ENCODE assay signal across 17 mouse cellular contexts in the genomic region with DNA sequence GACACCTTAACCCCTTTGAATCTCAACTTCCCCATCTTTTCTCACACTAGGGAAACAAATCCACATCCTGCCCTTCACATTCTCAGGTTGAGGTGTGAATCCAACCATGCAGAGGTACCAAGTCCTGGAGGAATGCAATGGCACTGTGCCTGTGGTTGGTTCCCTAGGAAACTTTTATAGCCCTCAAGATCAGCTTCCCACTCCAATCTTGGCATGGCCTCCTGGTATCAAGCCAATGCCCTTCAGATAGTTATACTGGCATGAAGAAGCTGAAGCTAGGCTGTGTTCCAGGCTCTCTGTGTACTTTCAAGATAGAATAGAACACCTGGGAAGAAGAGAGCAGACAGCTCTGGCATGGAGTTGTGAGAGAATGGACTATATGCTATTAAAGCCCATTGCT. TPM values are rescaled to one million over a fixed set of nuclear protein-coding genes. Genes with fewer than 3 reads are reported as not detected.
DNase-seq lines count a peak whose midpoint lies in the region; ATAC-seq and TF ChIP-seq lines count a peak whose summit lies in the region.
"Had no signal": no experiment of that assay in that cellular context is flagged by ENCODE, and none has a peak within 500 bp of the region (broad histone marks: within the 10 kb centered on the region; RNA-seq: fewer than 3 reads in every experiment).

No protein-coding gene starts in this region.

- no peak overlapping the region for H3K4me3 ChIP-seq in kidney, embryonic 16.5 days (ENCODE audit: low read length)
- no peak overlapping the region for H3K4me3 ChIP-seq in lung, embryonic 16.5 days (ENCODE audit: low read length)
- H3K4me3 ChIP-seq in layer of hippocampus, adult 2 months, result no peak overlapping the region
- H3K4me3 ChIP-seq: forebrain, embryonic 15.5 days had no signal

- H3K36me3 ChIP-seq in kidney, embryonic 16.5 days (ENCODE audit: insufficient read depth, low read length), result no peaks in the 10 kb centered on the region
- H3K36me3 ChIP-seq in lung, embryonic 16.5 days (ENCODE audit: control insufficient read depth, insufficient read depth, low read length), result no peaks in the 10 kb centered on the region
- H3K36me3 ChIP-seq: forebrain, embryonic 15.5 days had no signal

- intact Hi-C loops in heart, postnatal 10 days (cut with DNase I), result loop anchor here (5.0 to 10.0 kb wide), 2 partner anchors 62 to 171 kb away; no protein-coding TSS in a partner anchor

- no peak for ATAC-seq in kidney, embryonic 16.5 days (ENCODE audit: low FRiP score, low TSS enrichment)
- ATAC-seq in lung, embryonic 16.5 days (ENCODE audit: low read depth), result peak; percentile 45; the same call in 1 of the 2 replicates
- ATAC-seq: forebrain, embryonic 15.5 days had no signal

- no peak overlapping the region for H3K27ac ChIP-seq in kidney, embryonic 16.5 days (ENCODE audit: low read length)
- H3K27ac ChIP-seq in lung, embryonic 16.5 days (ENCODE audit: low read length), result no peak overlapping the region
- no peak overlapping the region for H3K27ac ChIP-seq in layer of hippocampus, adult 2 months
- H3K27ac ChIP-seq: forebrain, embryonic 15.5 days; hindbrain, embryonic 14.5 days had no signal

- DNase-seq in adrenal gland, postnatal 14 days, result peak; percentile 38
- DNase-seq in adrenal gland, postnatal 25 days, result no peak
- peak; percentile 89 to 91 for DNase-seq in kidney, adult 8-10 months
- peak; percentile 68 to 76 for DNase-seq in heart, postnatal 10 days
- DNase-seq in layer of hippocampus, adult 2 months (ENCODE audit: low spot score in 2 of 2), result no peak
- DNase-seq in embryo, embryonic 10 days (ENCODE audit: low spot score), result no peak
- DNase-seq: cerebellum, adult 9-10 months; gastrocnemius, postnatal 25 days; lung, embryonic 14.5 days; thymus, postnatal 14 days had no signal

- TF ChIP-seq CTCF in layer of hippocampus, adult 2 months (conservative IDR thresholded peaks at IDR 0.05), result no peak

- H3K9ac ChIP-seq in kidney, embryonic 16.5 days (replicated peaks; ENCODE audit: low read length), result no peak overlapping the region
- H3K9ac ChIP-seq in lung, embryonic 16.5 days (ENCODE audit: low read length), result no peak overlapping the region
- H3K9ac ChIP-seq: forebrain, embryonic 15.5 days; hindbrain, embryonic 14.5 days; lung, embryonic 14.5 days had no signal

- no peaks in the 10 kb centered on the region for H3K27me3 ChIP-seq in kidney, embryonic 16.5 days (ENCODE audit: insufficient read depth, low read length)
- no peaks in the 10 kb centered on the region for H3K27me3 ChIP-seq in lung, embryonic 16.5 days (ENCODE audit: control insufficient read depth, insufficient read depth, low read depth, low read length)
- H3K27me3 ChIP-seq: forebrain, embryonic 15.5 days had no signal

- no peak overlapping the region for H3K4me2 ChIP-seq in kidney, embryonic 16.5 days (replicated peaks; ENCODE audit: low read depth, low read length)
- H3K4me2 ChIP-seq in lung, embryonic 16.5 days (ENCODE audit: low read depth, low read length), result no peak overlapping the region
- H3K4me2 ChIP-seq: forebrain, embryonic 15.5 days; hindbrain, embryonic 14.5 days; lung, embryonic 14.5 days had no signal

- H3K4me1 ChIP-seq in kidney, embryonic 16.5 days (ENCODE audit: insufficient read depth, low read length), result no peaks in the 10 kb centered on the region
- H3K4me1 ChIP-seq in lung, embryonic 16.5 days (replicated peaks; ENCODE audit: control insufficient read depth, insufficient read depth, low read length), result no peaks in the 10 kb centered on the region
- H3K4me1 ChIP-seq: forebrain, embryonic 15.5 days had no signal

- H3K9me3 ChIP-seq in kidney, embryonic 16.5 days (ENCODE audit: low read length), result no peaks in the 10 kb centered on the region
- H3K9me3 ChIP-seq in lung, embryonic 16.5 days (ENCODE audit: control insufficient read depth, low read length), result no peaks in the 10 kb centered on the region
- H3K9me3 ChIP-seq: forebrain, embryonic 15.5 days had no signal

RNA-seq across cellular contexts. Expression of a gene that starts 2.2 kb away (rescaled TPM):
- 18.5 and 28.6 TPM in 2 replicates for total RNA-seq in adrenal gland, postnatal 14 days (2021)
- 22.6 and 30.8 TPM in 2 replicates for total RNA-seq in adrenal gland, postnatal 25 days (2021)
- 7.9 and 8.8 TPM in 2 replicates for polyA plus RNA-seq in kidney, embryonic 16.5 days (2015; fragmentation: Nextera tagmentation; extraction: Ambion mirVana)
- total RNA-seq in heart, postnatal 10 days (2021), result 10 to 100 TPM; 15.3 to 20.0 TPM
- polyA plus RNA-seq in lung, embryonic 16.5 days (2015; fragmentation: Nextera tagmentation; extraction: Ambion mirVana), result 27.5 and 32.9 TPM in 2 replicates
- total RNA-seq in layer of hippocampus, adult 2 months (2021), result under 1 TPM; 0.71 to 0.72 TPM
- polyA plus RNA-seq: embryonic facial prominence, embryonic 11.5 days had no signal

RNA-seq across cellular contexts. Expression of a gene that starts 44.6 kb away (rescaled TPM):
- total RNA-seq in adrenal gland, postnatal 14 days (2021), result 3.1 and 9.7 TPM in 2 replicates
- 1.3 TPM in 1 of 2 replicates, not detected in the other for total RNA-seq in adrenal gland, postnatal 25 days (2021)
- polyA plus RNA-seq in kidney, embryonic 16.5 days (2015; fragmentation: Nextera tagmentation; extraction: Ambion mirVana), result not detected in 2 replicates
- not detected for total RNA-seq in heart, postnatal 10 days (2021)
- not detected in 2 replicates for polyA plus RNA-seq in lung, embryonic 16.5 days (2015; fragmentation: Nextera tagmentation; extraction: Ambion mirVana)
- not detected for total RNA-seq in layer of hippocampus, adult 2 months (2021)
- total RNA-seq: gastrocnemius, postnatal 25 days; layer of hippocampus, adult 8-10 months; left cerebral cortex, postnatal 25 days had no signal
- polyA plus RNA-seq: embryonic facial prominence, embryonic 11.5 days; forebrain, embryonic 15.5 days; hindbrain, embryonic 14.5 days; lung, embryonic 14.5 days had no signal

Comparison
In these comparisons a context has a peak if more than half of its experiments do, and no peak if none do; other contexts are left out.
1. DNase-seq: peak in adrenal gland, postnatal 14 days (single experiment), kidney, adult 8-10 months (2 of 2) and heart, postnatal 10 days (2 of 2); none in adrenal gland, postnatal 25 days (single experiment), layer of hippocampus, adult 2 months (0 of 2) and embryo, embryonic 10 days (single experiment).
2. RNA of a gene that starts 2.2 kb away (total RNA-seq): 22.6 to 30.8 TPM in adrenal gland, postnatal 25 days, 15.3 to 20.0 TPM in heart, postnatal 10 days and 18.5 to 28.6 TPM in adrenal gland, postnatal 14 days; 0.71 to 0.72 TPM in layer of hippocampus, adult 2 months; every median in the first group is over 4 times any median in the second.